Mouse (Mus musculus) ES-E14 (cell line): ENCODE measurements at regions not wholly inside any gene's neighbourhood (a gene's known extent, or its start where the extent isn't known, plus 50 kb on each side); places are given as distances from the start of the nearest gene placed in this dataset.

Experiments used
- CHD2 ChIP-seq: IDR thresholded peaks from 2 replicates; pipeline ENCODE4 v1.6.1; 2014; ENCODE audit warnings: mild to moderate bottlenecking, low read depth, low read length, inconsistent platforms
- HCFC1 ChIP-seq: IDR thresholded peaks from 2 replicates; pipeline ENCODE4 v1.6.1; 2012; ENCODE audit warnings: low read length, inconsistent platforms, borderline replicate concordance; ENCODE audit not compliant: insufficient read depth
- MAFK ChIP-seq: IDR thresholded peaks from 2 replicates; pipeline ENCODE4 v1.6.1; 2014; ENCODE audit warnings: mild to moderate bottlenecking, low read depth, low read length, inconsistent platforms; ENCODE audit not compliant: insufficient read depth
- ZC3H11A ChIP-seq: IDR thresholded peaks from 2 replicates; pipeline ENCODE4 v1.6.1; 2012; ENCODE audit warnings: low read depth, mild to moderate bottlenecking, inconsistent platforms, low read length, borderline replicate concordance

DNA sequence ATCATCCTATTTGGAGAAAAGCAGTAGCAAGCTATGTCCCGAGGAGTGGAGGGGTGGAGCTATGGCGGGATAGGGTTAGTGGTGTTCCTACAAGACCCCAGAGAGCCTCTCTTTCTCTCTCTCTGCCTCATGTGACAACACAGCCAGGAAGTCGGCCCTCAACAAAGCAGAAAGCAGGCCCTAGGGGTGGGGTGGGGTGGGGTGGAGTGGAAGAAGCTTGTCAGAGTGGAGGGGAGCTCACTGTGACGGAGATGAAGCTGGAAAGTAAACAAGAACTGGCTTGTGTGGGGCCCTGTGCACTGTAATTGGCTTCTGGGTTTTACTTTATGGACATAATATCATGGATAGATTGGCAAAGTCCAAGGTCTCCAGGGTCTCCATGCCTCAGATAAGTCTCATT, 130.5 kb downstream of the Pdgfra start:
- no peak for TF ChIP-seq HCFC1
- no peak for TF ChIP-seq ZC3H11A
- no peak for TF ChIP-seq CHD2
- TF ChIP-seq MAFK, result no peak
